Mouse (Mus musculus) lung, embryonic 15.5 days (tissue): Measurements from ENCODE around the gene Lrp5. TPM values are rescaled to one million over a fixed set of nuclear protein-coding genes. Genes with fewer than 3 reads are reported as not detected.

Source experiments
- ATAC-seq: fragments of 200-750 bp; cut with Nextera tagmentation; 2 replicates; pipeline ENCODE4 v1.8.0; 2017; ENCODE audit warnings: moderate number of reproducible peaks, borderline replicate concordance; ENCODE audit not compliant: low FRiP score, low TSS enrichment; ENCODE audit errors: extremely low read depth
- H3K27ac ChIP-seq: fragments of 300-500 bp; sonication (generic); 2 replicates; pipeline ENCODE4 v1.5.1; 2015; ENCODE audit warnings: moderate library complexity, mild to moderate bottlenecking, inconsistent platforms
- H3K27me3 ChIP-seq: fragments of 300-500 bp; sonication (generic); 2 replicates; pipeline ENCODE4 v1.6.1; 2015; ENCODE audit warnings: inconsistent platforms
- H3K36me3 ChIP-seq: fragments of 300-500 bp; sonication (generic); 2 replicates; pipeline ENCODE4 v1.6.1; 2015; ENCODE audit warnings: inconsistent platforms
- H3K4me1 ChIP-seq: fragments of 300-500 bp; sonication (generic); 2 replicates; pipeline ENCODE4 v1.6.1; 2015; ENCODE audit warnings: inconsistent platforms
- H3K4me2 ChIP-seq: fragments of 300-500 bp; sonication (generic); 2 replicates; pipeline ENCODE4 v1.6.1; 2015; ENCODE audit warnings: inconsistent platforms, mild to moderate bottlenecking, moderate library complexity
- H3K4me3 ChIP-seq: fragments of 300-500 bp; sonication (generic); 2 replicates; pipeline ENCODE4 v1.5.1; 2015; ENCODE audit warnings: mild to moderate bottlenecking, inconsistent platforms
- H3K9ac ChIP-seq: fragments of 300-500 bp; sonication (generic); 2 replicates; pipeline ENCODE4 v1.6.1; 2015; ENCODE audit warnings: inconsistent platforms
- H3K9me3 ChIP-seq: fragments of 300-500 bp; sonication (generic); 2 replicates; pipeline ENCODE4 v1.6.1; 2016; ENCODE audit warnings: inconsistent platforms
- WGBS: fragments of 180-500 bp; shearing (Covaris S2); methylation state at CpG from one replicate; pipeline ENCODE4 v1.1.7; 2015; 5-methylcytosine and 5-hydroxymethylcytosine counted together
- polyA plus RNA-seq: library from polyadenylated mRNA; unstranded; fragments of >200 nt; fragmentation: Nextera tagmentation; extraction: Ambion mirVana; gene quantifications from 2 replicates; pipeline ENCODE4 v1.2.1, GENCODE M21; 2015

Lrp5 gene
- polyA plus RNA-seq, 1 experiment from 2014 or later, result 7.7 TPM

- H3K27ac ChIP-seq, result no peak overlapping the region
- H3K9ac ChIP-seq, result no peak overlapping the region
- no peaks in the 10 kb centered on the region for H3K4me1 ChIP-seq
- ATAC-seq, result no peak
- H3K4me3 ChIP-seq, result no peak overlapping the region
- H3K27me3 ChIP-seq, result no peaks in the 10 kb centered on the region
- H3K4me2 ChIP-seq, result no peak overlapping the region
- 82% methylated on average over 7 of the region's 7 CpGs for WGBS
- H3K9me3 ChIP-seq, result no peaks in the 10 kb centered on the region
- H3K36me3 ChIP-seq, result peaks cover 59% of the 10 kb centered on the region
These were observed 61.3 kb downstream of the Lrp5 start for GRCm38 (mm10) chr19:3625111-3625510.

GRCm38 (mm10) chr19:3623824-3624223, 62.5 kb downstream of the Lrp5 start:
- Histone ChIP-seq H3K36me3 (peaks cover 62% of the 10 kb centered on the region), H3K27ac (no peak overlapping the region), H3K9me3 (no peaks in the 10 kb centered on the region), H3K27me3 (no peaks in the 10 kb centered on the region), H3K4me1 (no peaks in the 10 kb centered on the region), H3K4me2 (no peak overlapping the region), H3K4me3 (no peak overlapping the region), H3K9ac (no peak overlapping the region)
- 64% methylated on average over 5 of the region's 5 CpGs for WGBS
- no peak for ATAC-seq

- H3K4me1 ChIP-seq, result no peaks in the 10 kb centered on the region
- H3K4me2 ChIP-seq, result no peak overlapping the region
- no peaks in the 10 kb centered on the region for H3K9me3 ChIP-seq
- 95% methylated on average over 4 of the region's 4 CpGs for WGBS
- H3K9ac ChIP-seq, result no peak overlapping the region
- ATAC-seq, result no peak
- H3K36me3 ChIP-seq, result peaks cover 65% of the 10 kb centered on the region
- H3K27ac ChIP-seq, result no peak overlapping the region
- H3K27me3 ChIP-seq, result no peaks in the 10 kb centered on the region
- no peak overlapping the region for H3K4me3 ChIP-seq
These were observed 63.1 kb downstream of the Lrp5 start for GRCm38 (mm10) chr19:3623294-3623693.

GRCm38 (mm10) chr19:3620871-3621270, 65.5 kb downstream of the Lrp5 start:
- Histone ChIP-seq H3K4me1 (no peaks in the 10 kb centered on the region), H3K4me2 (no peak overlapping the region), H3K9me3 (no peaks in the 10 kb centered on the region), H3K27ac (no peak overlapping the region), H3K4me3 (no peak overlapping the region), H3K27me3 (no peaks in the 10 kb centered on the region), H3K9ac (no peak overlapping the region), H3K36me3 (peaks cover 59% of the 10 kb centered on the region)
- ATAC-seq, result no peak
- 91% methylated on average over 10 of the region's 10 CpGs for WGBS

DNA sequence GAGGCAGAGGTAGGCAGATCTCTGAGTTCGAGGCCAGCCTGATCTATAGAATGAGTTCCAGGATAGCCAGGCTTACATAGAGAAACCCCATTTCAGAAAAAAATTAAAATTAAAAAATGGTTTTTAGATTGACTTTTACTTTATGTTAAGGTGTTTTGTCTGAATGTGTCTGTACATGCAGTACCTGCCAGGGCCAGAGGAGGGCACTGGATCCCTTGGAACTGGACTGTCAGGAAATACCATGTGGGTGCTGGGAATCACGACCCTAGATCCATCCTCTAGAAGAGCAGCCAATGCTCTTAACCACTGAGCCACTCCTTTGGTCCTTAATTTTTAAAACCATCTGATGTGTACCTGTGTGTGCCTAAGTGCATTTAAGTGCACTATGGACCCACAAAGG, 67.0 kb downstream of the Lrp5 start:
- Histone ChIP-seq H3K9ac (no peak overlapping the region), H3K4me2 (no peak overlapping the region), H3K27ac (no peak overlapping the region), H3K4me1 (no peaks in the 10 kb centered on the region), H3K4me3 (no peak overlapping the region), H3K9me3 (no peaks in the 10 kb centered on the region), H3K36me3 (peaks cover 74% of the 10 kb centered on the region), H3K27me3 (no peaks in the 10 kb centered on the region)
- no peak for ATAC-seq
- 70% methylated on average over 2 of the region's 2 CpGs for WGBS

DNA sequence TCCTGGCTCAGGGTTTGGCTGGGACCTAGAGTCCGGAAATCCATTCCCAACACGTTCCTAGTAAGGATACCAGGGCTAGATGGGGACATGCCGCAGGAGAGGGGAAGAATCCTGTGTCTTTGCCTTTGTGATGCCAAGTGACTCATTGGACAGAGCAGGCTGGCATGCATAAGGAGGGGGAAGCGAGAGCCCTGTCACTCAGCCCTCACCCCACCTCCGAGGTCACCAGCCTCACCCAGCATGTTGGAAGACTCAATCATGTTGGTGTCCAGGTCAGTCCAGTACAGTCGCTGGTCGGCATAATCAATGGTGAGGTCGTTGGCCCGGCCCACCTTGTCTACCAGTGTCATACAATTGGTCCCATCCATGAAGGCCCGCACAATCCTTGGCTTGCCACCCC, 72.4 kb downstream of the Lrp5 start:
- peaks cover 11% of the 10 kb centered on the region for H3K4me1 ChIP-seq
- ATAC-seq, result no peak
- H3K4me3 ChIP-seq, result no peak overlapping the region
- H3K27me3 ChIP-seq, result no peaks in the 10 kb centered on the region
- no peak overlapping the region for H3K27ac ChIP-seq
- no peak overlapping the region for H3K9ac ChIP-seq
- peaks cover 78% of the 10 kb centered on the region for H3K36me3 ChIP-seq
- no peak overlapping the region for H3K4me2 ChIP-seq
- no peaks in the 10 kb centered on the region for H3K9me3 ChIP-seq
- WGBS, result 93% methylated on average over 10 of the region's 10 CpGs

DNA sequence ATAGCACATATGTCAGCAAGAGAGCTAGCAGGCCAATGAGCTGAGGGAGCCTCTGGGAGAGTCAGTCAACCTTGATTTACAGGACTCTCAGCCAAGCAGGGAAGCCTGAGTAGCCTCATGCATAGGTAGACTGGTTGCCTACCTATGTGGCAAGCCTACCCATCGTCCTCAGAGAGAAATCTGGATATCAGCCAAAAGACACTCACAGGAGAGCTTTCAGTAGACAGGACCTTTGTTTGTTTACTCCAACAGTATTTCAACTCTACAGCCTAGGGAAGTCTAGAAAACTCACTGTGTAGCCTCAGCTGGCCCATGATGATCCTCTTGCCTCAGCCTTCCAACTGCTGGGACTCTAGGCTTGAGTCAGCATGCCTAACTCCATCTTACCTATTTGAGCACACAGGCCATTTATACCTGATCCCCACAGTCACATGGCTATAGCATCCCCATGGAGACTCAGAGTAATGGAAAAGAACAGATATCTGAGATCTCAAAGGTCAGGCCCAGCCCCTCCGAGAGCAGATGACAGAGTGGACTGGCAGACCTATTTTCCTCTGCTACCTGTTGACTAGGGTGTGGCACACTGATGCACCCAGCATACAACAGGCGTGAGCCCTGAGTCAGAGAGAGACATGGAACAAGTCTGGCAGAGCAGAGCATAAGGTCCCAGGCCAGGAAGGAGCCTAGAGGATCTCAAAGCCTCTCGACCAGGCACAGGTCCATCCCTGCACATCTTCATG, 73.7 kb downstream of the Lrp5 start:
- H3K4me1 ChIP-seq, result peaks cover 11% of the 10 kb centered on the region
- H3K9ac ChIP-seq, result no peak overlapping the region
- H3K27me3 ChIP-seq, result no peaks in the 10 kb centered on the region
- H3K36me3 ChIP-seq, result peaks cover 67% of the 10 kb centered on the region
- H3K4me3 ChIP-seq, result no peak overlapping the region
- 81% methylated on average over 4 of the region's 4 CpGs for WGBS
- H3K4me2 ChIP-seq, result no peak overlapping the region
- no peaks in the 10 kb centered on the region for H3K9me3 ChIP-seq
- ATAC-seq, result no peak
- H3K27ac ChIP-seq, result no peak overlapping the region

DNA sequence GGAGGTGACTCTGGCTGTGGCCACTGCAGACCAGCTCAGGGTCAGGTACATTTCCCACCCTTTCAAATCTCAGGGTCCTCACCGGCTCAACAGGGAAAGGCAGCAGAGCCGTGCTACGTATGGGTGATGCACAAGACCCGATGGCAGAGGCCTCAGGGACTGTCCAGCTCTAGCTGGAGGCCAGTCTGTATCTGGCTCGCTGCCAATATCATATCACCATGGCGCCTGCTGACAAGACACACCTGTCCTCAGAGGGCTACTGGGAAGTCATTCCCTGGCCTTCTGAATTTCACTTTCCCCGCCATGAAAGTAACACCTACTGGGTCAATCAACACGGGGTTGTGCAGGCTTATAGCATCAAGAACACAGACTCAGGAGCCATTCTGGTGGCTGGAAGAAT, 74.6 kb downstream of the Lrp5 start:
- 52% methylated on average over 8 of the region's 8 CpGs for WGBS
- no peak overlapping the region for H3K27ac ChIP-seq
- peaks cover 65% of the 10 kb centered on the region for H3K36me3 ChIP-seq
- H3K27me3 ChIP-seq, result no peaks in the 10 kb centered on the region
- no peaks in the 10 kb centered on the region for H3K9me3 ChIP-seq
- ATAC-seq, result peak; percentile 56; the same call in 1 of the 2 replicates
- H3K4me2 ChIP-seq, result no peak overlapping the region
- peaks cover 11% of the 10 kb centered on the region for H3K4me1 ChIP-seq
- no peak overlapping the region for H3K4me3 ChIP-seq
- H3K9ac ChIP-seq, result no peak overlapping the region

DNA sequence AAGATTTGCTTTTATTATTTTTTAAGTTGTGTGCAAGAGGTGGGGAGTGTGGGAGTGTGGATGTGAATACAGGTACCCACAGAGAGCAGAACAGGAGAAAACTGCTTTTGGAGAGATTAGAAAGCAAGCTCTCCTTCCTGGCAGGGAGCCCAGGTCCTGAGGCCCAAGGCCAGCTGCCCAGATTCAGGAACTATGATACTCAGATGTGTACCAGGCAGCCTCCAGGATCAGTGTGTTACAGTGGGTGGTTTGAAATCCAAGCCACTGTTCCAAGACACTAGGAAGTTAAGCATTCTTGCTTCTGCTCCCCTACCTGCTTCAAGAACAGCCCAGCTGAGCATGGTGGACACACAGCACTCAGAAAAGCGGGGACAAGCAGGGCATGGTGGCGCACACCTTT, 75.5 kb downstream of the Lrp5 start:
- no peak overlapping the region for H3K27ac ChIP-seq
- H3K9me3 ChIP-seq, result no peaks in the 10 kb centered on the region
- H3K36me3 ChIP-seq, result peaks cover 66% of the 10 kb centered on the region
- ATAC-seq, result no peak
- peaks cover 11% of the 10 kb centered on the region for H3K4me1 ChIP-seq
- no peak overlapping the region for H3K9ac ChIP-seq
- H3K4me3 ChIP-seq, result no peak overlapping the region
- WGBS, result 98% methylated on average over 2 of the region's 2 CpGs
- H3K4me2 ChIP-seq, result no peak overlapping the region
- H3K27me3 ChIP-seq, result no peaks in the 10 kb centered on the region

- H3K4me2 ChIP-seq, result no peak overlapping the region
- H3K4me3 ChIP-seq, result no peak overlapping the region
- WGBS, result 78% methylated on average over 10 of the region's 10 CpGs
- no peaks in the 10 kb centered on the region for H3K27me3 ChIP-seq
- H3K9ac ChIP-seq, result no peak overlapping the region
- H3K36me3 ChIP-seq, result peaks cover 64% of the 10 kb centered on the region
- H3K27ac ChIP-seq, result no peak overlapping the region
- no peaks in the 10 kb centered on the region for H3K9me3 ChIP-seq
- H3K4me1 ChIP-seq, result peaks cover 11% of the 10 kb centered on the region
- no peak for ATAC-seq
These were observed 76.5 kb downstream of the Lrp5 start for GRCm38 (mm10) chr19:3609826-3610225.

- H3K4me3 ChIP-seq, result no peak overlapping the region
- no peak for ATAC-seq
- no peaks in the 10 kb centered on the region for H3K4me1 ChIP-seq
- no peak overlapping the region for H3K4me2 ChIP-seq
- no peaks in the 10 kb centered on the region for H3K9me3 ChIP-seq
- peaks cover 93% of the 10 kb centered on the region for H3K36me3 ChIP-seq
- no peak overlapping the region for H3K9ac ChIP-seq
- WGBS, result 84% methylated on average over 5 of the region's 5 CpGs
- H3K27me3 ChIP-seq, result no peaks in the 10 kb centered on the region
- H3K27ac ChIP-seq, result no peak overlapping the region
These were observed 92.0 kb downstream of the Lrp5 start for GRCm38 (mm10) chr19:3594316-3594715.

DNA sequence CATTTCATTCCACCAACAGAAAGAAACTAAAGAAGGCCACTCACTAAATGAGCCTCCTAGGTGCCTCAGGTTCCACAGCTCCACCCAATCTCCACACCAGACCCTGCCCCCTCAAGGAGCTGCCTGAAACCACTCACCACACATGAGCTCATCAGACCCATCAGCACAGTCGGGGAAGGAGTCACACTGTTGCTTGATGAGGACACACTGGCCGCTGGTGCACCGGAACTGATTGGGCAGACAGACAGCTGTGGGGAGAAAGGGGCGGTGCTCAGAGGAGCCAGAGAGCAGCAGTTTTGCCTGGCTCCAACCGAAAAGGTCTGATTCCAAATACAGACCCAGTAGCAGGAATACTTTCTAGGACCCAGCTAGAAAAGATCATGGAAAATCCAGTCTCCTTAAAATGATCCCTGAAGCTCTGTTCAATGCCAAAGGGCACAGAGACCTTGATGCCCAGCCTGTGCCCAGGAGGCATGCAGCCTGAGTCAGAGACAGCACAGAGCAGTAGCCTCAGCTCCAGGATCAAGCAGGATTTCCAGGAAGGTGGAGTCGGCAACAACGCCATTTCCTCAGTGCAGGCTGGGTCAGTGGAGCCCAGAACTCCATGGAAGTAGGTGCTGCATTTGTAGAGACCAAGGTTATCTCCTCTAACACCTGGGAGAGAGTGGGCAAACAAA, 92.8 kb downstream of the Lrp5 start:
- Histone ChIP-seq H3K4me3 (no peak overlapping the region), H3K27ac (no peak overlapping the region), H3K4me1 (no peaks in the 10 kb centered on the region), H3K9ac (no peak overlapping the region), H3K9me3 (no peaks in the 10 kb centered on the region), H3K36me3 (peaks cover 93% of the 10 kb centered on the region), H3K27me3 (no peaks in the 10 kb centered on the region), H3K4me2 (no peak overlapping the region)
- no peak for ATAC-seq
- WGBS, result 79% methylated on average over 7 of the region's 7 CpGs
